In genomic region chr8:77310026-77310425, GRCm38 (mm10) we compare ENCODE assay signal across 17 mouse cellular contexts.
DNase-seq lines count a peak whose midpoint lies in the region; ATAC-seq lines count a peak whose summit lies in the region.
"Had no signal": no experiment of that assay in that cellular context is flagged by ENCODE, and none has a peak within 500 bp of the region (broad histone marks: within the 10 kb centered on the region; RNA-seq: fewer than 3 reads in every experiment).

No protein-coding gene starts in this region.

- peaks cover 5% of the 10 kb centered on the region; the same call in 1 of the 2 replicates for H3K36me3 ChIP-seq in heart, embryonic 11.5 days (ENCODE audit: control insufficient read depth, insufficient read depth, low read length)
- no peaks in the 10 kb centered on the region for H3K36me3 ChIP-seq in liver, embryonic 11.5 days (ENCODE audit: control insufficient read depth, insufficient read depth, low read length)
- H3K36me3 ChIP-seq: hindbrain, embryonic 12.5 days; midbrain, embryonic 10.5 days; neural tube, embryonic 15.5 days had no signal

- 80% methylated on average over 8 of the region's 8 CpGs for WGBS in heart, embryonic 11.5 days (ENCODE audit: insufficient replicate concordance)
- 89% methylated on average over 8 of the region's 8 CpGs for WGBS in liver, embryonic 11.5 days

- no peaks in the 10 kb centered on the region for H3K27me3 ChIP-seq in heart, embryonic 11.5 days (ENCODE audit: control insufficient read depth, insufficient read depth, low read length)
- no peaks in the 10 kb centered on the region for H3K27me3 ChIP-seq in liver, embryonic 11.5 days (replicated peaks; ENCODE audit: control insufficient read depth, insufficient read depth, low read length)
- H3K27me3 ChIP-seq: embryonic facial prominence, embryonic 15.5 days; forebrain, embryonic 13.5 days; hindbrain, embryonic 12.5 days; neural tube, embryonic 15.5 days had no signal

- no peaks in the 10 kb centered on the region for H3K9me3 ChIP-seq in heart, embryonic 11.5 days (replicated peaks; ENCODE audit: control insufficient read depth, low read length)
- no peaks in the 10 kb centered on the region for H3K9me3 ChIP-seq in liver, embryonic 11.5 days (ENCODE audit: control insufficient read depth, low read length)
- H3K9me3 ChIP-seq: embryonic facial prominence, embryonic 15.5 days; forebrain, embryonic 13.5 days; hindbrain, embryonic 12.5 days; midbrain, embryonic 10.5 days; neural tube, embryonic 15.5 days had no signal

- ATAC-seq in cerebellum, adult (ENCODE audit: insufficient number of reproducible peaks, low FRiP score, low TSS enrichment), result peak; percentile 65
- no peak for ATAC-seq in heart, embryonic 11.5 days (replicated peaks; ENCODE audit: insufficient number of reproducible peaks, low FRiP score, low TSS enrichment)
- no peak for ATAC-seq in liver, embryonic 11.5 days (replicated peaks; ENCODE audit: low FRiP score)
- ATAC-seq: forebrain, embryonic 13.5 days; intestine, embryonic 16.5 days had no signal

- H3K27ac ChIP-seq in heart, embryonic 11.5 days (ENCODE audit: low read depth, low read length), result no peak overlapping the region
- no peak overlapping the region for H3K27ac ChIP-seq in liver, embryonic 11.5 days (ENCODE audit: low read depth, low read length)
- H3K27ac ChIP-seq: embryonic facial prominence, embryonic 15.5 days; forebrain, embryonic 13.5 days; hindbrain, embryonic 12.5 days; liver, embryonic 14.5 days; midbrain, embryonic 10.5 days; neural tube, embryonic 15.5 days had no signal

- H3K4me1 ChIP-seq in heart, embryonic 11.5 days (ENCODE audit: control insufficient read depth, insufficient read depth, low read length), result no peaks in the 10 kb centered on the region
- no peaks in the 10 kb centered on the region for H3K4me1 ChIP-seq in liver, embryonic 11.5 days (replicated peaks; ENCODE audit: control insufficient read depth, insufficient read depth, low read length)
- H3K4me1 ChIP-seq: embryonic facial prominence, embryonic 15.5 days; forebrain, embryonic 13.5 days; hindbrain, embryonic 12.5 days; midbrain, embryonic 10.5 days had no signal

- H3K4me3 ChIP-seq in heart, embryonic 11.5 days (ENCODE audit: low read depth, low read length), result no peak overlapping the region
- H3K4me3 ChIP-seq in liver, embryonic 11.5 days (ENCODE audit: low read depth, low read length), result no peak overlapping the region
- H3K4me3 ChIP-seq: embryonic facial prominence, embryonic 15.5 days; forebrain, embryonic 13.5 days; hindbrain, embryonic 12.5 days; midbrain, embryonic 10.5 days; neural tube, embryonic 15.5 days had no signal

- no peak overlapping the region for H3K9ac ChIP-seq in heart, embryonic 11.5 days (ENCODE audit: low read depth, low read length)
- no peak overlapping the region for H3K9ac ChIP-seq in liver, embryonic 11.5 days (ENCODE audit: low read depth, low read length)
- H3K9ac ChIP-seq: embryonic facial prominence, embryonic 15.5 days; forebrain, embryonic 13.5 days; hindbrain, embryonic 12.5 days; liver, embryonic 14.5 days; neural tube, embryonic 15.5 days had no signal

- DNase-seq in cerebellum, postnatal 4 days (ENCODE audit: low spot score in 2 of 2), result no peak
- peak; percentile 43 to 46 for DNase-seq in heart, adult 9 months (ENCODE audit: low spot score in 2 of 2)
- peak; percentile 23 for DNase-seq in liver, embryonic 11.5 days (ENCODE audit: low spot score)
- no peak for DNase-seq in liver
- DNase-seq in skeletal muscle tissue, adult 2 months (ENCODE audit: low read depth, low spot score), result peak; percentile 21
- no peak for DNase-seq in frontal cortex, postnatal 10 days (ENCODE audit: low spot score in 2 of 2)
- DNase-seq: kidney, postnatal 36 days; lung, postnatal 14 days had no signal

- no peak overlapping the region for H3K4me2 ChIP-seq in heart, embryonic 11.5 days
- no peak overlapping the region for H3K4me2 ChIP-seq in liver, embryonic 11.5 days
- H3K4me2 ChIP-seq: embryonic facial prominence, embryonic 15.5 days; forebrain, embryonic 13.5 days; hindbrain, embryonic 12.5 days; neural tube, embryonic 15.5 days had no signal

Comparison
In these comparisons a context has a peak if more than half of its experiments do, and no peak if none do; other contexts are left out.
1. DNase-seq: peak in heart, adult 9 months (2 of 2), liver, embryonic 11.5 days (single experiment) and skeletal muscle tissue, adult 2 months (single experiment); none in cerebellum, postnatal 4 days (0 of 2), liver (single experiment) and frontal cortex, postnatal 10 days (0 of 2).